Mouse (Mus musculus): ENCODE data around the gene Galns. TPM values are rescaled to one million over a fixed set of nuclear protein-coding genes. Genes with fewer than 3 reads are reported as not detected.

Gene Galns
- polyA plus RNA-seq, 1 experiment from 2014 or later: 14.3 TPM

DNA sequence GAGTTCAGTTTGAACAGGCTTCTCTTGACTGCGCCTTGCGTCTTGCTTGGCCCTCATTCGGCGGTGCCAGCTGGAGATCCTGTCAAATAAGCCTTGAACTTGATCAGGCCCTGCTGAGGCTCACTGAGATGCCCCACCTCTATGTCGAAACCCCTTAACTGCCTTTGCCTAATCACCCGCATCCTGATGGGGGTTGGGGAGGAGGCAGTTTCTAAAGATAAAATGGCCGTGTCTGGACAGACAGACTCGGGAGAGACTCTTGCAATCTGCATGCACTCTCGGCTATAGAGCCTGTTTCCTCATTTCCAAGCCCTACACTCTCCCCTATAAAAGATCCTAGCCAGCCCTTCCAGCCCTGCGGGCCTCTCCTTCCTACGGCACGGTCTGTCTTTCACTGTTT is 18.0 kb downstream of the Galns start:
- no peaks in the 10 kb centered on the region for H3K27me3 ChIP-seq (replicated peaks; ENCODE audit: insufficient read depth, low read length)
- WGBS: 64% methylated on average over 12 of the region's 12 CpGs
- H3K27ac ChIP-seq (ENCODE audit: low read length): no peak overlapping the region
- no peak overlapping the region for H3K9ac ChIP-seq (replicated peaks; ENCODE audit: low read depth)
- H3K9me3 ChIP-seq (ENCODE audit: low read length): no peaks in the 10 kb centered on the region
- DNase-seq (ENCODE audit: low spot score): peak; percentile 46
- no peaks in the 10 kb centered on the region for H3K36me3 ChIP-seq (ENCODE audit: insufficient read depth, low read length)
- no peak overlapping the region for H3K4me3 ChIP-seq (ENCODE audit: low read depth, low read length)
- TF ChIP-seq CTCF (IDR thresholded peaks at IDR 0.05) (no peak), EP300 (IDR thresholded peaks at IDR 0.05) (no peak)
- H3K4me2 ChIP-seq (replicated peaks; ENCODE audit: low read depth, low read length): no peak overlapping the region
- peak; percentile 50; the same call in 1 of the 2 replicates for ATAC-seq
- H3K4me1 ChIP-seq (ENCODE audit: insufficient read depth, low read depth, low read length): no peaks in the 10 kb centered on the region

DNA sequence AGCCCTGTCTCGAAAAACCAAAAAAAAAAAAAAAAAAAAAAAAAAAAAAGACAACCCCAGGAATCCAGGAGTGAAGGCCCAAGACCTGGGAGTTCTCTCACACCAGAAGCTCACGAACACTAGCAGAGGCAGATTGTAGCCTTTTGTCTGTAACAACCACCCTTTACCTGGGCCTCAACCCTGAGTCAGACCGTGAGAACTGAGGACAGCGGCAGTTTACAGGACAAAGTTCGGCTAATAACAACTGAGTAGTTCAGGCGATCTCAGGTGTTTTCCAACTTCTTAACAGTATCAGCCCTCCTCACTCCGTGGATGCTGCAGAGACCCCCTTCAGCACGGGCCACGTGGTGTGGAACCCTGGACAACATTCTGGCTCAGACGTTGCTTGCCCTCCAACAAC is 24.5 kb downstream of the Galns start:
- no peaks in the 10 kb centered on the region for H3K4me1 ChIP-seq (ENCODE audit: insufficient read depth, low read depth, low read length)
- no peak overlapping the region for H3K9ac ChIP-seq (replicated peaks; ENCODE audit: low read depth)
- WGBS: 83% methylated on average over 10 of the region's 10 CpGs
- no peaks in the 10 kb centered on the region for H3K9me3 ChIP-seq (ENCODE audit: low read length)
- no peaks in the 10 kb centered on the region for H3K36me3 ChIP-seq (ENCODE audit: insufficient read depth, low read length)
- no peak overlapping the region for H3K27ac ChIP-seq (ENCODE audit: low read length)
- no peaks in the 10 kb centered on the region for H3K27me3 ChIP-seq (replicated peaks; ENCODE audit: insufficient read depth, low read length)
- no peak overlapping the region for H3K4me3 ChIP-seq (ENCODE audit: low read depth, low read length)
- H3K4me2 ChIP-seq (replicated peaks; ENCODE audit: low read depth, low read length): no peak overlapping the region
- TF ChIP-seq CTCF (IDR thresholded peaks at IDR 0.05): no peak
- TF ChIP-seq EP300 (IDR thresholded peaks at IDR 0.05): no peak
- DNase-seq (ENCODE audit: low spot score) (no peak), ATAC-seq (no peak)

DNA sequence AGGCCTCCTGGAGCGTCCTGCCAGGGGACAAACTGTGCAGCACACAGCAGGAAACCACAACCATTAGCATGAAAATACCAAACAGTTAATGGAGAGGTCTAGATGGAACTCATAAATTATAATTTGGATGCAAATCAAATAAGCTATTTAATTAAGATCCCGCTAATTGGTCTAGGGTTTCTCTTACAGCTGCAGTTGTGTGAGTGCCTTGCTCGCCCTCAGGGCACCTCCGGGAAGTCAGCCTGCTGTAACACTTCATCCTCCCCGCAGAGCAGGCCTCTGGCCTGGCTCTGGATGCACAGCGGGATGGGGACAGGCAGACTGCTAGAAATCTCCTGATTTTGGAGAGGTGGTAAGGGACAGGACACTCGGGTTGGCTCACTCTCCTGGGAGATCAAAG is 25.1 kb downstream of the Galns start:
- no peak for TF ChIP-seq EP300 (IDR thresholded peaks at IDR 0.05)
- TF ChIP-seq CTCF (IDR thresholded peaks at IDR 0.05): no peak
- WGBS: 77% methylated on average over 7 of the region's 7 CpGs

DNA sequence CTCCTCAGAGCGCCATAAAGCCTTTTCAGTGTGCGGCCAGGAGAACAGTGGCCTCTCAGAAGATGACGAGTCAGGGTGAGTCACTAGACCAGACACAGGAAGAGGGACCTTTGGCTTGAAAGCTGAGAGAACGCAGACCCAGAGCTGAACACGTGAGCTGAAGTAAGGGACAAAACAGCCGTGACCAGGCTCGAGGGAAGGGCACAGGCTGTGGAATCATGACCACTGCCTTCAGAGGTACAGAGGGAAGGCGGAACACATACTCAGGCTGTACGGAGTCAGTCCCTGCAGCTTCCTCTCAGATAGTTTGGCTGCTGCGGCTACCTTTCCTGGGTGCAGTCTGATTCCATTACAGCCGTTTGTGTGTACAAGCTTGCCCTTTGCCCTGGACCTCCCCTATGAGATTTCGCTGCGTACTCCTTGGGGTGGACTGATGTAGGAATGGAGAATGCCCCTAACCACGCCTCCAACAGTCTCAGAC is 25.8 kb downstream of the Galns start:
- Histone ChIP-seq H3K4me1 (ENCODE audit: insufficient read depth, low read depth, low read length) (no peaks in the 10 kb centered on the region), H3K4me3 (ENCODE audit: low read depth, low read length) (no peak overlapping the region), H3K27me3 (replicated peaks; ENCODE audit: insufficient read depth, low read length) (no peaks in the 10 kb centered on the region), H3K36me3 (ENCODE audit: insufficient read depth, low read length) (no peaks in the 10 kb centered on the region), H3K27ac (ENCODE audit: low read length) (no peak overlapping the region), H3K4me2 (replicated peaks; ENCODE audit: low read depth, low read length) (no peak overlapping the region), H3K9me3 (ENCODE audit: low read length) (no peaks in the 10 kb centered on the region), H3K9ac (replicated peaks; ENCODE audit: low read depth) (no peak overlapping the region)
- TF ChIP-seq EP300 (IDR thresholded peaks at IDR 0.05) (no peak), CTCF (IDR thresholded peaks at IDR 0.05) (no peak)
- peak; percentile 48 for DNase-seq (ENCODE audit: low spot score)
- WGBS: 34% methylated on average over 14 of the region's 14 CpGs
- ATAC-seq: peak; percentile 52

More for the DNA sequence above, 25.1 kb downstream of the Galns start:
- ATAC-seq (no peak), DNase-seq (ENCODE audit: low spot score) (no peak)
- Histone ChIP-seq H3K4me3 (ENCODE audit: low read depth, low read length) (no peak overlapping the region), H3K36me3 (ENCODE audit: insufficient read depth, low read length) (no peaks in the 10 kb centered on the region), H3K27ac (ENCODE audit: low read length) (no peak overlapping the region), H3K27me3 (replicated peaks; ENCODE audit: insufficient read depth, low read length) (no peaks in the 10 kb centered on the region), H3K4me2 (replicated peaks; ENCODE audit: low read depth, low read length) (no peak overlapping the region), H3K9me3 (ENCODE audit: low read length) (no peaks in the 10 kb centered on the region), H3K9ac (replicated peaks; ENCODE audit: low read depth) (no peak overlapping the region), H3K4me1 (ENCODE audit: insufficient read depth, low read depth, low read length) (no peaks in the 10 kb centered on the region)

DNA sequence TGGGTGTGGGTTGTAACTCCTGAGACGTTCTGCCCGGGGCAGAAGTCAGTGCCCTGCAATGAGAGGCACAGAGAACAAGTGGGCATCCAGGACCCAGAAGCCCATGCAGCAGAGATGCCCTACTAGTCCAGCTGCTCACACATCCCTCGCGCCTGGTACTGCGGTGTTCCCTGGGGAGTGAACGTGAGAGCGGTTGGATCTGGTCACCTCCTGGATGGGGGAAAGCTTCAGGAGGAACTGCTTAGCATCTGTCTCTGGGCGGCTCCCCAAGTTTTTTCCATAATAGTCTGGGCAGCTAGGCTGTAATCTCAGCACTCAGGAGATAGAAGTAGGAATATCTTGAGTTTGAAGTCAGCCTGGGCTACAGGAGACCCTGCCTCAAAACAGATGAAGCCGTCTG is 26.3 kb downstream of the Galns start:
- no peak for ATAC-seq
- H3K36me3 ChIP-seq (ENCODE audit: insufficient read depth, low read length): no peaks in the 10 kb centered on the region
- no peak for TF ChIP-seq CTCF (IDR thresholded peaks at IDR 0.05)
- no peak overlapping the region for H3K4me3 ChIP-seq (ENCODE audit: low read depth, low read length)
- H3K27me3 ChIP-seq (replicated peaks; ENCODE audit: insufficient read depth, low read length): no peaks in the 10 kb centered on the region
- H3K27ac ChIP-seq (ENCODE audit: low read length): no peak overlapping the region
- WGBS: 82% methylated on average over 9 of the region's 9 CpGs
- H3K9me3 ChIP-seq (ENCODE audit: low read length): no peaks in the 10 kb centered on the region
- H3K9ac ChIP-seq (replicated peaks; ENCODE audit: low read depth): no peak overlapping the region
- H3K4me1 ChIP-seq (ENCODE audit: insufficient read depth, low read depth, low read length): no peaks in the 10 kb centered on the region
- H3K4me2 ChIP-seq (replicated peaks; ENCODE audit: low read depth, low read length): no peak overlapping the region
- DNase-seq (ENCODE audit: low spot score): no peak

DNA sequence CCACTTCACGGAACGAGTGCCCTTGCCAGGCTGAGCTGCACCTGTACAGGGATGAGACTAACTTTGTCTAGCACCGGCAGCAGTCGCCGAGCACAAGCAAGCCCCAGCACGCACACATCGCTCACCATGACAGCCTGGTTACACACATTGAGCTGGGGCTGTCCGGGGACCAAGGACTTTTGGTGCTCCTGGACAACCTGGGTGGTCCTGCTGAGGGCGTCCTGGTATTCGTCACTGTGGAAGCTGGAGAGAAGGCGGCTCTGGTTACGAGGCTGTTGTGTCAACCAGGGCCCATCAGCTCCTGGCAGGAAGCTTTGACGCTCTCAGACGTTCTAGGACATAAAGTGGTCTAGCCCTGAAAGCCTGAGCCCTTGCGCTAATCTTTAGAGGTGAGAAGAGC is 30.3 kb downstream of the Galns start:
- 26% methylated on average over 15 of the region's 15 CpGs for WGBS

DNA sequence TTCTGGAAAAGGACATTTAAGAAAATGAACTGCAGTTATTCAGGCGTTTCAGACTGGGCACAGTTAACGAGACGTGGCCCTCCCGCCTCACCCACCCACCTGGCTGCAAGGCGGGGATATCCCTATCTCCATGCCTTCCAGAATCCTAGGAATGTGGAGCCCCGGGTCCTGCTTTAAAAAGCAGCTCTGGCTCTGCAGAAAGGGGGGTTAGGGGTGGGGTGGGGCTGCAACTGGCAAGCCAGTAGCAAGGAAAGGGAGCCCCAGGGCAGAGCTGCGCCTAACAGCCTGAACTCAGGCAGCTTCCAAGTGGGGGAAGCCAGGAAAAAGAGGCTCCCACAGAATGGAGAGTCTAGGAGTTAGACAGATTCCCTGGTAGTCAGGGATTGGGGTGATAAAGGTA is 32.1 kb downstream of the Galns start:
- DNase-seq (ENCODE audit: low spot score): no peak
- Histone ChIP-seq H3K9me3 (ENCODE audit: low read length) (no peaks in the 10 kb centered on the region), H3K27ac (ENCODE audit: low read length) (no peak overlapping the region), H3K27me3 (replicated peaks; ENCODE audit: insufficient read depth, low read length) (no peaks in the 10 kb centered on the region), H3K9ac (replicated peaks; ENCODE audit: low read depth) (no peak overlapping the region), H3K4me3 (ENCODE audit: low read depth, low read length) (no peak overlapping the region), H3K4me2 (replicated peaks; ENCODE audit: low read depth, low read length) (no peak overlapping the region), H3K36me3 (ENCODE audit: insufficient read depth, low read length) (no peaks in the 10 kb centered on the region), H3K4me1 (ENCODE audit: insufficient read depth, low read depth, low read length) (peaks cover 21% of the 10 kb centered on the region; the same call in 1 of the 2 replicates)
- TF ChIP-seq EP300 (IDR thresholded peaks at IDR 0.05) (no peak), CTCF (IDR thresholded peaks at IDR 0.05) (no peak)
- 32% methylated on average over 7 of the region's 7 CpGs for WGBS
- ATAC-seq: no peak

More for the DNA sequence above, 30.3 kb downstream of the Galns start:
- Histone ChIP-seq H3K4me3 (ENCODE audit: low read depth, low read length) (no peak overlapping the region), H3K27ac (ENCODE audit: low read length) (no peak overlapping the region), H3K4me2 (replicated peaks; ENCODE audit: low read depth, low read length) (no peak overlapping the region), H3K9me3 (ENCODE audit: low read length) (no peaks in the 10 kb centered on the region), H3K9ac (replicated peaks; ENCODE audit: low read depth) (no peak overlapping the region), H3K36me3 (ENCODE audit: insufficient read depth, low read length) (no peaks in the 10 kb centered on the region), H3K27me3 (replicated peaks; ENCODE audit: insufficient read depth, low read length) (no peaks in the 10 kb centered on the region), H3K4me1 (ENCODE audit: insufficient read depth, low read depth, low read length) (peaks cover 9% of the 10 kb centered on the region; the same call in 1 of the 2 replicates)
- DNase-seq (ENCODE audit: low spot score) (no peak), ATAC-seq (no peak)
- no peak for TF ChIP-seq CTCF (IDR thresholded peaks at IDR 0.05)
- TF ChIP-seq EP300 (IDR thresholded peaks at IDR 0.05): no peak

Measured in lung, postnatal 0 days (tissue).